8 mouse cellular contexts compared by ENCODE assay signal in genomic region chr12:54405066-54405465, GRCm38 (mm10).
DNase-seq lines count a peak whose midpoint lies in the region; ATAC-seq and TF ChIP-seq lines count a peak whose summit lies in the region.

No protein-coding gene starts in this region.

- TF ChIP-seq EP300 in CH12.LX (IDR thresholded peaks at IDR 0.05; ENCODE audit: low read length), result no peak; the same call in 1 of the 2 replicates

- in situ Hi-C loops in CH12.LX (cut with MboI; ENCODE audit: low pct_ligation_motif_present, low pct_unique_long_range_greater_than_20kb, low sequenced_read_pairs), result loop anchor here (10.0 kb wide), 2 partner anchors 50 to 100 kb away; no protein-coding TSS in a partner anchor

- dilution Hi-C loops in CH12.LX (cut with MboI; ENCODE audit: extremely low pct_ligation_motif_present, extremely low pct_unique_long_range_greater_than_20kb, low sequenced_read_pairs), result no loop called here

- no peaks in the 10 kb centered on the region for H3K9me3 ChIP-seq in forebrain, embryonic 14.5 days (replicated peaks; ENCODE audit: control insufficient read depth, low read length)
- H3K9me3 ChIP-seq in forebrain, embryonic 13.5 days (replicated peaks), result no peaks in the 10 kb centered on the region
- peaks cover 8% of the 10 kb centered on the region for H3K9me3 ChIP-seq in CH12.LX (replicated peaks; ENCODE audit: low read length)
- no peaks in the 10 kb centered on the region for H3K9me3 ChIP-seq in forebrain, postnatal 0 days (ENCODE audit: low read length)
- no peaks in the 10 kb centered on the region for H3K9me3 ChIP-seq in midbrain, embryonic 15.5 days
- no peaks in the 10 kb centered on the region for H3K9me3 ChIP-seq in intestine, embryonic 16.5 days (ENCODE audit: control insufficient read depth, low read length)

- WGBS in forebrain, embryonic 14.5 days, result 63% methylated on average over 14 of the region's 14 CpGs
- WGBS in forebrain, embryonic 13.5 days, result 70% methylated on average over 14 of the region's 14 CpGs
- WGBS in forebrain, postnatal 0 days, result 48% methylated on average over 14 of the region's 14 CpGs
- WGBS in midbrain, embryonic 15.5 days, result 43% methylated on average over 14 of the region's 14 CpGs
- 69% methylated on average over 14 of the region's 14 CpGs for WGBS in intestine, embryonic 16.5 days

- H3K79me2 ChIP-seq in CH12.LX (replicated peaks; ENCODE audit: control insufficient read depth, extremely low read depth, insufficient read depth, poor library complexity, severe bottlenecking), result no peaks in the 10 kb centered on the region

- no peak for ATAC-seq in forebrain, embryonic 14.5 days
- no peak for ATAC-seq in forebrain, embryonic 13.5 days
- peak; percentile 78 for ATAC-seq in forebrain, postnatal 0 days
- 0 out of 2 replicates have a peak, but pooled peaks have one; percentile 20 for ATAC-seq in midbrain, embryonic 15.5 days (replicated peaks)
- ATAC-seq in intestine, embryonic 16.5 days, result no peak

- no peak overlapping the region for H3K9ac ChIP-seq in forebrain, embryonic 14.5 days (ENCODE audit: low read length)
- H3K9ac ChIP-seq in forebrain, embryonic 13.5 days, result no peak overlapping the region
- no peak overlapping the region for H3K9ac ChIP-seq in CH12.LX (ENCODE audit: insufficient read depth, low read depth)
- no peak overlapping the region for H3K9ac ChIP-seq in forebrain, postnatal 0 days
- H3K9ac ChIP-seq in midbrain, embryonic 15.5 days, result no peak overlapping the region; the same call in 1 of the 2 replicates
- no peak overlapping the region for H3K9ac ChIP-seq in intestine, embryonic 16.5 days (ENCODE audit: low read depth, low read length)

- H3K4me1 ChIP-seq in forebrain, embryonic 14.5 days (ENCODE audit: control insufficient read depth, insufficient read depth, low read length), result peaks cover 5% of the 10 kb centered on the region; the same call in 1 of the 2 replicates
- H3K4me1 ChIP-seq in forebrain, embryonic 13.5 days, result peaks cover 12% of the 10 kb centered on the region
- peaks cover 26 to 68% of the 10 kb centered on the region in 2 experiments for H3K4me1 ChIP-seq in CH12.LX (ENCODE audit: control insufficient read depth in 1 of 2, insufficient read depth in 2 of 2)
- H3K4me1 ChIP-seq in forebrain, postnatal 0 days (ENCODE audit: insufficient read depth), result no peaks in the 10 kb centered on the region
- H3K4me1 ChIP-seq in midbrain, embryonic 15.5 days, result peaks cover 11% of the 10 kb centered on the region
- no peaks in the 10 kb centered on the region for H3K4me1 ChIP-seq in intestine, embryonic 16.5 days (ENCODE audit: control insufficient read depth, insufficient read depth, low read length)

- no peak overlapping the region for H3K4me2 ChIP-seq in forebrain, embryonic 14.5 days (ENCODE audit: low read length)
- H3K4me2 ChIP-seq in forebrain, embryonic 13.5 days, result no peak overlapping the region
- H3K4me2 ChIP-seq in CH12.LX (ENCODE audit: insufficient read depth, low read depth, poor library complexity, severe bottlenecking), result peak overlapping the region; percentile 46
- H3K4me2 ChIP-seq in forebrain, postnatal 0 days (ENCODE audit: low read depth), result peak overlapping the region; percentile 11
- peak overlapping the region; percentile 36 for H3K4me2 ChIP-seq in midbrain, embryonic 15.5 days
- no peak overlapping the region for H3K4me2 ChIP-seq in intestine, embryonic 16.5 days (ENCODE audit: low read depth, low read length)

- no peak for TF ChIP-seq RAD21 in CH12.LX (IDR thresholded peaks at IDR 0.05; ENCODE audit: low read depth, low read length)

- no peak overlapping the region for H3K4me3 ChIP-seq in forebrain, embryonic 14.5 days (ENCODE audit: low read depth, low read length)
- H3K4me3 ChIP-seq in forebrain, embryonic 13.5 days, result no peak overlapping the region
- no peak overlapping the region for H3K4me3 ChIP-seq in CH12.LX (replicated peaks in 1 of 3; ENCODE audit: low read depth in 2 of 3, low read length in 2 of 3, poor library complexity in 1 of 3)
- no peak overlapping the region for H3K4me3 ChIP-seq in forebrain, postnatal 0 days (ENCODE audit: low read depth, low read length)
- 0 out of 2 replicates have a peak overlapping the region, but pooled peaks have one; percentile 7 for H3K4me3 ChIP-seq in midbrain, embryonic 15.5 days
- H3K4me3 ChIP-seq in intestine, embryonic 16.5 days (ENCODE audit: low read length), result no peak overlapping the region

- no peak overlapping the region for H3K27ac ChIP-seq in forebrain, embryonic 14.5 days (ENCODE audit: low read depth, low read length)
- H3K27ac ChIP-seq in forebrain, embryonic 13.5 days, result no peak overlapping the region; the same call in 1 of the 2 replicates
- no peak overlapping the region for H3K27ac ChIP-seq in CH12.LX (ENCODE audit: insufficient read depth, low read depth)
- peak overlapping the region; percentile 11 for H3K27ac ChIP-seq in forebrain, postnatal 0 days (ENCODE audit: low read depth, low read length)
- H3K27ac ChIP-seq in midbrain, embryonic 15.5 days, result no peak overlapping the region
- H3K27ac ChIP-seq in intestine, embryonic 16.5 days (ENCODE audit: low read length), result no peak overlapping the region

- TF ChIP-seq POLR2A in CH12.LX (IDR thresholded peaks at IDR 0.05; ENCODE audit: low read depth, low read length), result no peak

- intact Hi-C loops in heart, postnatal 10 days (cut with DNase I), result no loop called here
- intact Hi-C loops in left cerebral cortex, postnatal 36 days (cut with DNase I), result no loop called here

- no peaks in the 10 kb centered on the region for H3K27me3 ChIP-seq in forebrain, embryonic 14.5 days (replicated peaks; ENCODE audit: control insufficient read depth, insufficient read depth, low read length)
- H3K27me3 ChIP-seq in forebrain, embryonic 13.5 days, result no peaks in the 10 kb centered on the region
- no peaks in the 10 kb centered on the region for H3K27me3 ChIP-seq in CH12.LX (replicated peaks)
- no peaks in the 10 kb centered on the region for H3K27me3 ChIP-seq in forebrain, postnatal 0 days (ENCODE audit: insufficient read depth, low read length)
- H3K27me3 ChIP-seq in midbrain, embryonic 15.5 days (replicated peaks), result no peaks in the 10 kb centered on the region
- no peaks in the 10 kb centered on the region for H3K27me3 ChIP-seq in intestine, embryonic 16.5 days (replicated peaks; ENCODE audit: control insufficient read depth, insufficient read depth, low read length)

- peak; percentile 40 for DNase-seq in forebrain, embryonic 14.5 days (ENCODE audit: low spot score)
- DNase-seq in CH12.LX (ENCODE audit: extremely low read depth), result peak; percentile 73
- peak; percentile 60 for DNase-seq in forebrain, postnatal 0 days
- peak; percentile 83 to 84 for DNase-seq in heart, postnatal 10 days
- peak; percentile 47 to 59 for DNase-seq in left cerebral cortex, postnatal 36 days (ENCODE audit: low spot score in 2 of 2)

- no peaks in the 10 kb centered on the region for H3K36me3 ChIP-seq in forebrain, embryonic 14.5 days (ENCODE audit: control insufficient read depth, insufficient read depth, low read length)
- H3K36me3 ChIP-seq in forebrain, embryonic 13.5 days (ENCODE audit: poor library complexity, severe bottlenecking), result no peaks in the 10 kb centered on the region
- H3K36me3 ChIP-seq in CH12.LX (replicated peaks in 1 of 2; ENCODE audit: control insufficient read depth in 1 of 2, insufficient read depth in 1 of 2, low read length in 1 of 2), result no peaks in the 10 kb centered on the region
- no peaks in the 10 kb centered on the region for H3K36me3 ChIP-seq in forebrain, postnatal 0 days (ENCODE audit: insufficient read depth)
- H3K36me3 ChIP-seq in midbrain, embryonic 15.5 days (replicated peaks), result no peaks in the 10 kb centered on the region
- H3K36me3 ChIP-seq in intestine, embryonic 16.5 days (ENCODE audit: control insufficient read depth, insufficient read depth, low read length), result no peaks in the 10 kb centered on the region

- TF ChIP-seq CTCF in CH12.LX (conservative IDR thresholded peaks at IDR 0.05 in 1 of 2, IDR thresholded peaks at IDR 0.05 in 1 of 2; ENCODE audit: low read depth in 2 of 2, low read length in 2 of 2), result no peak
- TF ChIP-seq CTCF in forebrain, postnatal 0 days (IDR thresholded peaks at IDR 0.05; ENCODE audit: low read depth), result no peak

TF ChIP-seq in CH12.LX, 34 proteins besides CTCF, POLR2A, EP300 and RAD21:
- TF ChIP-seq ETS1 (conservative IDR thresholded peaks at IDR 0.05; ENCODE audit: low read depth, low read length) (peak; percentile 86), USF2 (conservative IDR thresholded peaks at IDR 0.05; ENCODE audit: low read depth, low read length) (no peak; the same call in 1 of the 2 replicates), USF1 (IDR thresholded peaks at IDR 0.05; ENCODE audit: low read depth, low read length) (peak; percentile 67), MYC (IDR thresholded peaks at IDR 0.05; ENCODE audit: low read depth, low read length) (peak; percentile 35; the same call in 1 of the 2 replicates), ZNF384 (IDR thresholded peaks at IDR 0.05; ENCODE audit: low read depth, low read length) (no peak), SIN3A (IDR thresholded peaks at IDR 0.05; ENCODE audit: low read length) (no peak), IRF4 (IDR thresholded peaks at IDR 0.05; ENCODE audit: low read depth, low read length) (no peak), MEF2A (IDR thresholded peaks at IDR 0.05; ENCODE audit: borderline replicate concordance, low read depth, low read length) (peak; percentile 97), TCF12 (IDR thresholded peaks at IDR 0.05; ENCODE audit: low read depth, low read length) (peak; percentile 41; the same call in 1 of the 2 replicates), BHLHE40 (IDR thresholded peaks at IDR 0.05; ENCODE audit: low read depth, low read length) (peak; percentile 91), MAX (IDR thresholded peaks at IDR 0.05; ENCODE audit: low read length) (peak; percentile 87)

Comparison
In these comparisons a context has a peak if more than half of its experiments do, and no peak if none do; other contexts are left out.
1. ATAC-seq: peak in forebrain, postnatal 0 days (single experiment) and midbrain, embryonic 15.5 days (single experiment); none in forebrain, embryonic 14.5 days (single experiment), forebrain, embryonic 13.5 days (single experiment) and intestine, embryonic 16.5 days (single experiment).
2. H3K4me2 ChIP-seq: peak in CH12.LX (single experiment), forebrain, postnatal 0 days (single experiment) and midbrain, embryonic 15.5 days (single experiment); none in forebrain, embryonic 14.5 days (single experiment), forebrain, embryonic 13.5 days (single experiment) and intestine, embryonic 16.5 days (single experiment).
3. Peak in every context shown above with its lines, with median percentiles within 50 percentile points of each other: DNase-seq.